Mouse (Mus musculus) ES-E14 (cell line): ENCODE results near the gene Rabep1.

Experiments used
- CHD2 ChIP-seq: IDR thresholded peaks from 2 replicates; pipeline ENCODE4 v1.6.1; 2014; ENCODE audit warnings: mild to moderate bottlenecking, low read depth, low read length, inconsistent platforms
- HCFC1 ChIP-seq: IDR thresholded peaks from 2 replicates; pipeline ENCODE4 v1.6.1; 2012; ENCODE audit warnings: low read length, inconsistent platforms, borderline replicate concordance; ENCODE audit not compliant: insufficient read depth
- MAFK ChIP-seq: IDR thresholded peaks from 2 replicates; pipeline ENCODE4 v1.6.1; 2014; ENCODE audit warnings: mild to moderate bottlenecking, low read depth, low read length, inconsistent platforms; ENCODE audit not compliant: insufficient read depth
- ZC3H11A ChIP-seq: IDR thresholded peaks from 2 replicates; pipeline ENCODE4 v1.6.1; 2012; ENCODE audit warnings: low read depth, mild to moderate bottlenecking, inconsistent platforms, low read length, borderline replicate concordance
- ZNF384 ChIP-seq: IDR thresholded peaks from 2 replicates; pipeline ENCODE4 v1.6.1; 2012; ENCODE audit warnings: low read depth, low read length, inconsistent platforms

DNA sequence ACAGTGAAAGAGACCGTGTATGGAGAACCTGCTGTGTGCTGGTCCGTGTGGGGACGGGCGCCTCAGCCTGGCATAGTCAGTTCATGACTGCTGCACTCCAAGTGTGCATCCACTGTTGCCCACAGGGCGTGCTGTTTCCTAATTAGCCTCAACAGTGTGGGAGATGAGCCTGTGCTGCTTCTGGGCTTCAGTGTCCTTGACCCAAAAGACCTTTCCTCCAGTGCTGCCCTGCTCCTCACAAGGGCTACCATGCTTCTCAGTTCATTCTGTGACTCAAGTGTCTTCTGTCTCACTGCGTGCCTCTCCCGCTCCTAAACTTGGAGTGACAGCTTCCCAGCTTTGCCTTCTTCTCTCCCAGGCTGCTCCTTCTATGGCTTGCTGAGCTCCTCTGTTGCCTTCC lies 90.7 kb downstream of the Rabep1 start:
- no peak for TF ChIP-seq ZNF384
- no peak for TF ChIP-seq MAFK
- no peak for TF ChIP-seq CHD2
- TF ChIP-seq HCFC1 = no peak
- TF ChIP-seq ZC3H11A = no peak
